In genomic region chr6:30805053-30805752, GRCm38 (mm10) we compare ENCODE assay signal across 8 mouse cellular contexts.
DNase-seq lines count a peak whose midpoint lies in the region; ATAC-seq and TF ChIP-seq lines count a peak whose summit lies in the region.
"Had no signal": no experiment of that assay in that cellular context is flagged by ENCODE, and none has a peak within 500 bp of the region (broad histone marks: within the 10 kb centered on the region; RNA-seq: fewer than 3 reads in every experiment).

No protein-coding gene starts in this region.

- no peak overlapping the region; the same call in 1 of the 2 replicates for H3K9ac ChIP-seq in heart, embryonic 11.5 days (ENCODE audit: low read depth, low read length)
- H3K9ac ChIP-seq in stomach, postnatal 0 days (ENCODE audit: low read length), result no peak overlapping the region; the same call in 1 of the 2 replicates
- H3K9ac ChIP-seq in kidney, embryonic 15.5 days, result no peak overlapping the region
- H3K9ac ChIP-seq: midbrain, embryonic 12.5 days had no signal

- ATAC-seq in heart, embryonic 11.5 days (replicated peaks; ENCODE audit: insufficient number of reproducible peaks, low FRiP score, low TSS enrichment), result peak; percentile 42; the same call in 1 of the 2 replicates
- ATAC-seq in stomach, postnatal 0 days (ENCODE audit: low FRiP score, low TSS enrichment), result peak; percentile 24; the same call in 1 of the 2 replicates
- ATAC-seq in kidney, embryonic 15.5 days (replicated peaks; ENCODE audit: low FRiP score), result no peak

- no peak for TF ChIP-seq EP300 in stomach, postnatal 0 days (optimal IDR thresholded peaks at IDR 0.05)

- no peaks in the 10 kb centered on the region for H3K9me3 ChIP-seq in heart, embryonic 11.5 days (replicated peaks; ENCODE audit: control insufficient read depth, low read length)
- no peaks in the 10 kb centered on the region for H3K9me3 ChIP-seq in limb, embryonic 10.5 days (replicated peaks)
- H3K9me3 ChIP-seq in stomach, postnatal 0 days (ENCODE audit: control insufficient read depth, low read length), result no peaks in the 10 kb centered on the region
- H3K9me3 ChIP-seq in kidney, embryonic 15.5 days (replicated peaks), result no peaks in the 10 kb centered on the region
- H3K9me3 ChIP-seq: midbrain, embryonic 12.5 days had no signal

- H3K4me1 ChIP-seq in heart, embryonic 11.5 days (ENCODE audit: control insufficient read depth, insufficient read depth, low read length), result 0 out of 2 replicates have a peak, but pooled peaks cover 4% of the 10 kb centered on the region
- peaks cover 3% of the 10 kb centered on the region; the same call in 1 of the 2 replicates for H3K4me1 ChIP-seq in limb, embryonic 10.5 days
- no peaks in the 10 kb centered on the region for H3K4me1 ChIP-seq in stomach, postnatal 0 days (replicated peaks; ENCODE audit: control insufficient read depth, insufficient read depth)
- 0 out of 2 replicates have a peak, but pooled peaks cover 4% of the 10 kb centered on the region for H3K4me1 ChIP-seq in kidney, embryonic 15.5 days
- H3K4me1 ChIP-seq: midbrain, embryonic 12.5 days had no signal

- TF ChIP-seq CTCF in stomach, postnatal 0 days (IDR thresholded peaks at IDR 0.05; ENCODE audit: low read depth), result no peak

- H3K27me3 ChIP-seq in heart, embryonic 11.5 days (ENCODE audit: control insufficient read depth, insufficient read depth, low read length), result no peaks in the 10 kb centered on the region
- H3K27me3 ChIP-seq in limb, embryonic 10.5 days (ENCODE audit: low read depth, poor library complexity, severe bottlenecking), result no peaks in the 10 kb centered on the region
- H3K27me3 ChIP-seq in stomach, postnatal 0 days (ENCODE audit: control insufficient read depth, insufficient read depth, low read length), result no peaks in the 10 kb centered on the region
- no peaks in the 10 kb centered on the region for H3K27me3 ChIP-seq in kidney, embryonic 15.5 days
- H3K27me3 ChIP-seq: midbrain, embryonic 12.5 days had no signal

- DNase-seq in heart, postnatal 4 days, result no peak
- peak; percentile 8 for DNase-seq in right cerebral cortex, adult 18-20 months
- no peak for DNase-seq in right cerebral cortex, postnatal 14 days
- DNase-seq in limb, embryonic 10.5 days (ENCODE audit: low spot score), result no peak
- no peak for DNase-seq in stomach, postnatal 0 days (ENCODE audit: low spot score)

- H3K36me3 ChIP-seq in heart, embryonic 11.5 days (ENCODE audit: control insufficient read depth, insufficient read depth, low read length), result peaks cover 10% of the 10 kb centered on the region
- H3K36me3 ChIP-seq in limb, embryonic 10.5 days, result peaks cover 30% of the 10 kb centered on the region
- peaks cover 18% of the 10 kb centered on the region for H3K36me3 ChIP-seq in stomach, postnatal 0 days (ENCODE audit: control insufficient read depth, insufficient read depth, low read length)
- H3K36me3 ChIP-seq in kidney, embryonic 15.5 days, result peaks cover 29% of the 10 kb centered on the region

- H3K4me2 ChIP-seq in heart, embryonic 11.5 days, result no peak overlapping the region
- no peak overlapping the region for H3K4me2 ChIP-seq in stomach, postnatal 0 days (replicated peaks; ENCODE audit: low read depth)
- H3K4me2 ChIP-seq in kidney, embryonic 15.5 days, result no peak overlapping the region
- H3K4me2 ChIP-seq: midbrain, embryonic 12.5 days had no signal

- H3K4me3 ChIP-seq in heart, embryonic 11.5 days (ENCODE audit: low read depth, low read length), result no peak overlapping the region
- no peak overlapping the region for H3K4me3 ChIP-seq in limb, embryonic 10.5 days
- H3K4me3 ChIP-seq in stomach, postnatal 0 days (ENCODE audit: low read depth, low read length), result no peak overlapping the region
- H3K4me3 ChIP-seq in kidney, embryonic 15.5 days (replicated peaks), result no peak overlapping the region
- H3K4me3 ChIP-seq: midbrain, embryonic 12.5 days had no signal

- H3K27ac ChIP-seq in heart, embryonic 11.5 days (ENCODE audit: low read depth, low read length), result no peak overlapping the region
- 0 out of 2 replicates have a peak overlapping the region, but pooled peaks have one; percentile 0 for H3K27ac ChIP-seq in limb, embryonic 10.5 days
- H3K27ac ChIP-seq in stomach, postnatal 0 days (replicated peaks), result no peak overlapping the region
- H3K27ac ChIP-seq in kidney, embryonic 15.5 days, result no peak overlapping the region
- H3K27ac ChIP-seq: midbrain, embryonic 12.5 days had no signal

- WGBS in heart, embryonic 11.5 days (ENCODE audit: insufficient replicate concordance), result 86% methylated on average over 5 of the region's 5 CpGs
- 93% methylated on average over 5 of the region's 5 CpGs for WGBS in limb, embryonic 10.5 days
- 90% methylated on average over 5 of the region's 5 CpGs for WGBS in stomach, postnatal 0 days
- WGBS in kidney, embryonic 15.5 days, result 92% methylated on average over 5 of the region's 5 CpGs
